Mouse (Mus musculus) B cell, adult 67 days (primary cell): ENCODE results near the gene Olfr510. TPM values are rescaled to one million over a fixed set of nuclear protein-coding genes. Genes with fewer than 3 reads are reported as not detected.

Experiments used
- total RNA-seq, 2 experiments: library from RNA; stranded (reverse); gene quantifications; 4 replicates each; pipeline ENCODE4 v1.2.4; 2023

The Olfr510 gene
- not detected for total RNA-seq

GRCm38 (mm10) chr7:108666118-108666517 is at the start of gene Olfr510:
Olfr510 (plus strand) TSS chr7:108666418.

GRCm38 (mm10) chr7:108621514-108621913 is 44.7 kb upstream of the Olfr510 start, which contains the start of gene Olfr507:
Olfr507 (plus strand) TSS chr7:108621814.

GRCm38 (mm10) chr7:108629694-108630093 is 36.5 kb upstream of the Olfr510 start, which contains the start of gene Olfr508:
Olfr508 (plus strand) TSS chr7:108629994.

GRCm38 (mm10) chr7:108651806-108652205 is 14.4 kb upstream of the Olfr510 start, which contains the start of gene Olfr509:
Olfr509 (minus strand) TSS chr7:108651906.

GRCm38 (mm10) chr7:108713020-108713419 is 46.8 kb downstream of the Olfr510 start, which contains the start of gene Olfr512:
Olfr512 (plus strand) TSS chr7:108713320.

Other genes with a start within 250 kb of the Olfr510 start
- not detected for gene Olfr497, start 246.0 kb upstream of the Olfr510 start, total RNA-seq
- gene Olfr498, start 201.1 kb upstream of the Olfr510 start, total RNA-seq = not detected
- not detected for gene Olfr502, start 141.4 kb upstream of the Olfr510 start, total RNA-seq
- gene Olfr503, start 121.9 kb upstream of the Olfr510 start, total RNA-seq = not detected
- gene Olfr504, start 100.6 kb upstream of the Olfr510 start, total RNA-seq = not detected
- gene Olfr506, start 55.6 kb upstream of the Olfr510 start, total RNA-seq = not detected
- not detected for gene Olfr507, start 44.6 kb upstream of the Olfr510 start, total RNA-seq
- gene Olfr508, start 36.4 kb upstream of the Olfr510 start, total RNA-seq = not detected
- gene Olfr509, start 14.5 kb upstream of the Olfr510 start, total RNA-seq = under 1 TPM in 1 of 2 experiments, not detected in 1; 0.15 TPM
- gene Olfr512, start 46.9 kb downstream of the Olfr510 start, total RNA-seq = not detected
- not detected for gene Olfr513, start 84.6 kb downstream of the Olfr510 start, total RNA-seq
- not detected for gene Olfr514, start 159.6 kb downstream of the Olfr510 start, total RNA-seq
- gene Olfr516, start 184.1 kb downstream of the Olfr510 start, total RNA-seq = not detected
- gene Olfr517, start 206.0 kb downstream of the Olfr510 start, total RNA-seq = not detected
- gene Olfr518, start 218.6 kb downstream of the Olfr510 start, total RNA-seq = not detected
- gene Olfr519, start 228.0 kb downstream of the Olfr510 start, total RNA-seq = not detected